Mouse (Mus musculus) T-helper 17 cell (primary cell): Measurements from ENCODE around the gene Plac1.

Experiments used
- in situ Hi-C, 2 experiments: fragments of 300-600 bp; cut with MboI, MseI; formaldehyde crosslinking; loops; 1 replicate in 1 of 2; 2 replicates in 1 of 2; pipeline ENCODE4 v1.15.1; 2025; ENCODE audit warnings: high pct_unique_total_duplicates in 2 of 2

Plac1 gene

DNA sequence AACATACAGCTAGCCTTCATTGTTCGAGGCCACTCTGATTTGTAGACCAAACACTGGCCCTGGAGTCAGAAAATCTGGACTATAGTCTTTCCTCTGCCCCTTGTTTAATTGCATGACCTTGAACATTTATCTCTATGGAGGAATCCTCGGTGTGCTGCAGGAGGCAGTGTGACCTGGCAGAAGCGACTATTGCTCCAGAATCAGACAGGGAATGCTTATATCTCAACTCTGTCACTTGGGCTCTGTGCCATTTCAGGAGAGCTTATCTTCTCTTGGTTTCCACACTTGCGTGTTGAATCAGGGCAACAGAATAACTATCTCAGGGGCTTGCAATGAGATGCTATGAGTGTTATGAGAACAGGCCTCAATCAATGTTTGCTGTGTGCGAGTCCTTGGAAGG lies 38.3 kb downstream of the Plac1 start:
- in situ Hi-C loops: no loop called here

DNA sequence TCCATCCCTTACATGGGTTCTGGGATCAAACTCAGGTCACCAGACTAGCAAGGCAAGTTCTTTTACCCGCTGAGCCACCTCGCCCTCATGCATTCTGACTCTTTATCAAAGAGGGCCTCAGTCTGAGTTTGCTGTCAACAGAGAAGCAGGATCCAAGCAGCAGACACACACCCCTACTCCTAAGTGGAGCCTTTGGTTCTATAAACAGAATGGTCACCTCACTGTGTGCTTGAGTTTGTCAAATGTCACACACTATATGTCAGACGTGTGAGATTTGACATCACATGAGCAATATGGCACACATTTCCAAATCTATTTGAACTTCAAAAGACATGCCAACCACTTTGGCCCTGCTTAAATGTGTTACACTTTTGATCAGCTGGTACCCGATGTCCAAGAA lies 42.2 kb downstream of the Plac1 start:
- in situ Hi-C loops: loop anchor here in 1 of 2 experiments (25.0 kb wide), 1 partner anchor 390 kb away; no protein-coding TSS in a partner anchor

GRCm38 (mm10) chrX:53196392-53196791 lies 43.5 kb downstream of the Plac1 start:
- in situ Hi-C loops: loop anchor here in 1 of 2 experiments (25.0 kb wide), 1 partner anchor 391 kb away; no protein-coding TSS in a partner anchor

- in situ Hi-C loops: loop anchor here in 1 of 2 experiments (25.0 kb wide), 1 partner anchor 399 kb away; no protein-coding TSS in a partner anchor
Observed at GRCm38 (mm10) chrX:53188692-53189091, 51.2 kb downstream of the Plac1 start.

DNA sequence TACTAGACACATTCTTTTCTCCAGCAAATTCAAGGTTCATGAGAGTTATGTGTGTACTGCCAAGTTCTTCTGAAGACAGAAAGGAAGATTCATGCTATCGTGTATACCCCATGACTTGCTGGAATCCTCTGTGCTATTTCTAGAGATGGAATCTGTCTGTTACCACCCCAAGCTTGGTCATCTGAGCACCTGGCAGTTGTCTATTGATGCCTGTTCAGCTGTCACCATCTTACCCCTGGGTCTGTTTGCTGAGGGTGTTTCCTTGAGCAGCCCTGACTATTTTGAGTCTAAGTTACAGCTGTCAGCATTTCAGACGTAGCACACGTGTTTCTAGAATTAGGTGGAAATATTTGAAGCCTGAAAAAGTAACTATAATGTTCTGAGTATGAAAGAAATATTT lies 60.1 kb downstream of the Plac1 start:
- in situ Hi-C loops: loop anchor here in 1 of 2 experiments (25.0 kb wide), 1 partner anchor 408 kb away; no protein-coding TSS in a partner anchor

DNA sequence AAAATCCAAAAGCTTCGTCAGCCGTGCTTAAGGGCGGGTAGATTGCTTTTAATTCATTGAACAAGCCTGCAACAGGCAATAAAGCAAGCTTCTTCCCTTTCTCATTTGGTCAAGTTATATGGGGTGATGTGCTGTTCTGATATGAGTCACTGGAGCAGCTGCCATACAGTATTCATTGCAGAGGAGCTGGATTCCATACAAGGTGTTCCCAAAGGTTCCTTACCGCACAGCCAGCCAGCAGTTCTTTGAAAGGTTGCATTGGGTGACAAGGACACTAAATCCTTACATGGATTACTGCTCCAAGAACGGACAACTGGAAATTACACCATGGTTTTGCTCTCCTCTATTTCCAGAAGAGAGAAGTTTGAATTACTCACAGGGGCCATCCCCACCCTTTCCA lies 63.6 kb downstream of the Plac1 start:
- in situ Hi-C loops: loop anchor here in 1 of 2 experiments (25.0 kb wide), 1 partner anchor 411 kb away; no protein-coding TSS in a partner anchor

GRCm38 (mm10) chrX:53168623-53169022 lies 71.3 kb downstream of the Plac1 start:
- in situ Hi-C loops: no loop called here

- in situ Hi-C loops: no loop called here
Observed at GRCm38 (mm10) chrX:53166901-53167525, 72.9 kb downstream of the Plac1 start.

GRCm38 (mm10) chrX:53166251-53166900 lies 73.5 kb downstream of the Plac1 start:
- in situ Hi-C loops: no loop called here

DNA sequence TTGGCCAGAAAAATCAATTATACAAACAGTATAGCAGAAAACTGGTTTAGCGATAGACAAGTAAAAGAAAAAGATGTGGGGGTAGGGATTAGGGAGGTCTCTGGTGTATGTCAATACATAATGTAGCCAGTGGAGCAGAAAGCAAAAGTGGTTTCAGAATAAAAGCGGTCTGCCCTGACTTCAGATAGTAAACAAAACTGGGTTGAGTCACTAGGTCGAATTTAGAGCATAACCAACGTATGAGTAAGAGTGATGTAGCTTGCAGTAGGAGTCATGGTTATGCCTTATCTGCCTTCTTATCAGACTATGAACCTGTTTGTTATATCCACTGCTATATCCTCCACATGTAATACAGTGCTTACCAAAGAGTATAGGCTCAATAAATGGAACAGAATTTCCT lies 77.3 kb downstream of the Plac1 start:
- in situ Hi-C loops: no loop called here

- in situ Hi-C loops: no loop called here
Observed at GRCm38 (mm10) chrX:53161583-53161982, 78.3 kb downstream of the Plac1 start.

- in situ Hi-C loops: no loop called here
Observed at GRCm38 (mm10) chrX:53161115-53161514, 78.8 kb downstream of the Plac1 start.

DNA sequence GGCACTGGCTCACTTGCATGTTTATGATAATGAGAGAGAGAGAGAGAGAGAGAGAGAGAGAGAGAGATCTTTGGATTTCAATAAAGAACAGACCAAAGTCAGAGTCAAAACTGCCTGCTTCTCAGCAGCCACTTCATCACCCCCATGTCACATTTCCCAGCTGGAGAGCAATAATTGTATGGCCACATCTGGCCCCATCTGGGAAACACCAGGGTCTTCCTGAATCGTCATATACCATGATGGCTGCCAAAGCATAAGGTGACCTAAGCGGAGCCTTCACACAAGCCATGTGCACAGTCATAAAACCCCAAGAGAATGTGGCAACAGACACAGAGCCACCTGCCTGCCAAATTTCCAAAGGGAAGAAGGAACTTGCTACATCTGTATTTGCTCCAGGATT lies 91.9 kb downstream of the Plac1 start:
- in situ Hi-C loops: no loop called here

GRCm38 (mm10) chrX:53146389-53146917 lies 93.5 kb downstream of the Plac1 start:
- in situ Hi-C loops: no loop called here

GRCm38 (mm10) chrX:53139641-53140040 lies 100.3 kb downstream of the Plac1 start:
- in situ Hi-C loops: no loop called here

DNA sequence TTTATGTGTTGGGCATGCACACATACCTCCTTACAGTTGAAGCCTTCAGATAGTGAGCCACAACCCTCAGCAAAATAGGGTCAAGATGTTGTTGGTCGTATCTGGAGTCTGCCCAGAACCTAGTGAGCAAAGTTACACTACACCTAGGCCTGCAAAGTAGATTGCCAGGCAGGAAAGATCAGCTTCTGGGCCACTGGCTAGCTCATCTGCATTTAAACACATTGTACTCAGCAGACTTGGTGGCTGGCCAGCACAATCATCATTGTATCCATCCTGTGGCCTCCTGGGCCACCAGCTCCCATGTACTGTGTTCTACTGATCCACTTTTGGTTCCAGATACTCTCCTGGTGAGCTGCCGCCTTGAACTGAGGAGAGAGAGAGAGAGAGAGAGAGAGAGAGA lies 102.8 kb downstream of the Plac1 start:
- in situ Hi-C loops: no loop called here

GRCm38 (mm10) chrX:53129501-53129900 lies 110.4 kb downstream of the Plac1 start:
- in situ Hi-C loops: no loop called here

GRCm38 (mm10) chrX:53126492-53127033 lies 113.3 kb downstream of the Plac1 start:
- in situ Hi-C loops: no loop called here

- in situ Hi-C loops: no loop called here
Observed at GRCm38 (mm10) chrX:53125838-53126467, 114.0 kb downstream of the Plac1 start.

GRCm38 (mm10) chrX:53123562-53123961 lies 116.3 kb downstream of the Plac1 start:
- in situ Hi-C loops: no loop called here

GRCm38 (mm10) chrX:53118631-53119030 lies 121.3 kb downstream of the Plac1 start:
- in situ Hi-C loops: no loop called here

GRCm38 (mm10) chrX:53118019-53118418 lies 121.9 kb downstream of the Plac1 start:
- in situ Hi-C loops: no loop called here
